Mouse (Mus musculus) T-helper 17 cell (primary cell): ENCODE measurements at regions not wholly inside any gene's neighbourhood (a gene's known extent, or its start where the extent isn't known, plus 50 kb on each side); places are given as distances from the start of the nearest gene placed in this dataset.

ENCODE experiments used
- in situ Hi-C, 2 experiments: fragments of 300-600 bp; cut with MboI, MseI; formaldehyde crosslinking; loops; 1 replicate in 1 of 2; 2 replicates in 1 of 2; pipeline ENCODE4 v1.15.1; 2025; ENCODE audit warnings: high pct_unique_total_duplicates in 2 of 2

- in situ Hi-C loops: no loop called here
Measured at GRCm38 (mm10) chr9:115545178-115545577, 235.0 kb upstream of the Stt3b start.

- in situ Hi-C loops: no loop called here
Measured at GRCm38 (mm10) chr9:115545792-115546191, 235.6 kb upstream of the Stt3b start.

- in situ Hi-C loops: no loop called here
Measured at GRCm38 (mm10) chr9:115547625-115548325, 237.6 kb upstream of the Stt3b start.

GRCm38 (mm10) chr9:115548722-115549349 lies 238.6 kb upstream of the Stt3b start:
- in situ Hi-C loops: no loop called here

GRCm38 (mm10) chr9:115551080-115551479 lies 240.9 kb upstream of the Stt3b start:
- in situ Hi-C loops: no loop called here

GRCm38 (mm10) chr9:115551501-115551900 lies 241.3 kb upstream of the Stt3b start:
- in situ Hi-C loops: no loop called here

GRCm38 (mm10) chr9:115558131-115558530 lies 247.9 kb upstream of the Stt3b start:
- in situ Hi-C loops: no loop called here

- in situ Hi-C loops: no loop called here
Measured at GRCm38 (mm10) chr9:115559521-115559920, 249.3 kb upstream of the Stt3b start.

GRCm38 (mm10) chr9:115561207-115561606 lies 251.0 kb upstream of the Stt3b start:
- in situ Hi-C loops: no loop called here

GRCm38 (mm10) chr9:115562783-115563182 lies 252.6 kb upstream of the Stt3b start:
- in situ Hi-C loops: no loop called here

GRCm38 (mm10) chr9:115564366-115564765 lies 254.1 kb upstream of the Stt3b start:
- in situ Hi-C loops: no loop called here

- in situ Hi-C loops: no loop called here
Measured at GRCm38 (mm10) chr9:115568693-115569334, 258.6 kb upstream of the Stt3b start.

- in situ Hi-C loops: no loop called here
Measured at GRCm38 (mm10) chr9:115570998-115571397, 260.8 kb upstream of the Stt3b start.

GRCm38 (mm10) chr9:115581116-115581515 lies 270.9 kb upstream of the Stt3b start:
- in situ Hi-C loops: no loop called here

GRCm38 (mm10) chr9:115583548-115583947 lies 273.3 kb upstream of the Stt3b start:
- in situ Hi-C loops: no loop called here

- in situ Hi-C loops: loop anchor here in 1 of 2 experiments (5.0 kb wide), 1 partner anchor 107 kb away; no protein-coding TSS in a partner anchor
Measured at GRCm38 (mm10) chr9:115584874-115585273, 274.7 kb upstream of the Stt3b start.

- in situ Hi-C loops: no loop called here
Measured at GRCm38 (mm10) chr9:115592466-115592865, 282.2 kb upstream of the Stt3b start.

- in situ Hi-C loops: no loop called here
Measured at GRCm38 (mm10) chr9:115600228-115600627, 290.0 kb upstream of the Stt3b start.

- in situ Hi-C loops: no loop called here
Measured at GRCm38 (mm10) chr9:115600826-115601225, 290.6 kb upstream of the Stt3b start.

GRCm38 (mm10) chr9:115602772-115603171 lies 292.6 kb upstream of the Stt3b start:
- in situ Hi-C loops: no loop called here

- in situ Hi-C loops: no loop called here
Measured at GRCm38 (mm10) chr9:115604450-115604849, 294.2 kb upstream of the Stt3b start.

GRCm38 (mm10) chr9:115604968-115605682 lies 294.9 kb upstream of the Stt3b start:
- in situ Hi-C loops: no loop called here
